Mouse (Mus musculus) mesoderm, embryonic 11.5 days (tissue): Measurements from ENCODE around the gene Mfrp.
A peak's percentile ranks its signal among the peaks of the same experiment; 100 is the strongest.
"Not testable (repeated sequence)": the region's sequence is repeated elsewhere in the genome, so short reads cannot be mapped to it uniquely, and the experiment has no call there.

Experiments
- DNase-seq: peaks from one replicate; pipeline ENCODE4 v3.0.0-alpha.2; 2012; ENCODE audit warnings: low read depth, low spot score

Mfrp gene

GRCm38 (mm10) chr9:44104881-44105280 lies 3.4 kb downstream of the Mfrp start:
- DNase-seq = no peak

- no peak for DNase-seq
Measured at GRCm38 (mm10) chr9:44105781-44106180, 4.3 kb downstream of the Mfrp start.

GRCm38 (mm10) chr9:44106182-44106581 lies 4.7 kb downstream of the Mfrp start:
- DNase-seq = no peak

DNA sequence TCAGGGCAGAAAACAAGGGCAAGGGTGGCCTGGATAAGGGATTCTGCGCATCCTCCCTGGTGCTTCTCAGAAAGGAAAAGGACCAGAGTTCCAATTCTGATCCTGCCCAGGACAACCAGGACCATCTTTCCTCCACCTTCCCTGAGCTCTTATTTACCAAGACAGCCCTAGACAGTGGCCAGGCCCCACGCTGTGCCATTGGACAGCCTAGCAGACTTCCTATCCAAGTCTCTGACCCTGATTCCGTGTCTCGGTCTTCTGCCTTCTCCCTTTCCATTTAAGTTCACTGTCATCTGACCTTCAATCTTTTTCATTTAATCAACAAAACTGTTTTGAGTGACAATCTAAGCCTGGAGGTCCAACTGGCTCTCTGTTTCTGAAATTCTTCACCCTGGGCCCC lies 5.1 kb downstream of the Mfrp start:
- no peak for DNase-seq

- DNase-seq = no peak
Measured at GRCm38 (mm10) chr9:44107110-44107509, 5.6 kb downstream of the Mfrp start, which contains the start of gene C1qtnf5. C1qtnf5 (plus strand) TSS chr9:44107245.

DNA sequence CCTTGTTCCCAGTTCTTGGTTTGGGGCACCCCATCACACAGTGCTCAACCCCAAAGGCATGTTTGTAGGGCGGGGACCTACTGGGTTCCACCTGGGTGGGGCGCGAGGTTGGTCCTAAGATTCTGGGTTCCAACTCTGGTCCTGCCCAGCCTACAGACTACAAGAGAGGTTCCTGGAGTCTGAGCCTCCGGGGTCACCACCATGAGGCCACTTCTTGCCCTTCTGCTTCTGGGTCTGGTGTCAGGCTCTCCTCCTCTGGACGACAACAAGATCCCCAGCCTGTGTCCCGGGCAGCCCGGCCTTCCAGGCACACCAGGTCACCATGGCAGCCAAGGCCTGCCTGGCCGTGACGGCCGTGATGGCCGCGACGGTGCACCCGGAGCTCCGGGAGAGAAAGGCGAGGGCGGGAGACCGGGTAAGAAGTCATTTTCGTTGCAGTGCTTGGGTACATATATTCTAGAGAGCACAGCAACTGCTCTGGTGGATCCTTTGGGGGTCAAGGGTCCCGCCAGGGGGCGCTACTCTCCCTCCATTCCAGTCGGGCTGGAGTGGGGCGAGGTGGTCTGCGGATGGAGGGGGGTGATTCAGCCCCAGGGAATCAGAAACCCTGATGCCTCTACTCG lies 6.1 kb downstream of the Mfrp start:
- peak; percentile 48 for DNase-seq

DNA sequence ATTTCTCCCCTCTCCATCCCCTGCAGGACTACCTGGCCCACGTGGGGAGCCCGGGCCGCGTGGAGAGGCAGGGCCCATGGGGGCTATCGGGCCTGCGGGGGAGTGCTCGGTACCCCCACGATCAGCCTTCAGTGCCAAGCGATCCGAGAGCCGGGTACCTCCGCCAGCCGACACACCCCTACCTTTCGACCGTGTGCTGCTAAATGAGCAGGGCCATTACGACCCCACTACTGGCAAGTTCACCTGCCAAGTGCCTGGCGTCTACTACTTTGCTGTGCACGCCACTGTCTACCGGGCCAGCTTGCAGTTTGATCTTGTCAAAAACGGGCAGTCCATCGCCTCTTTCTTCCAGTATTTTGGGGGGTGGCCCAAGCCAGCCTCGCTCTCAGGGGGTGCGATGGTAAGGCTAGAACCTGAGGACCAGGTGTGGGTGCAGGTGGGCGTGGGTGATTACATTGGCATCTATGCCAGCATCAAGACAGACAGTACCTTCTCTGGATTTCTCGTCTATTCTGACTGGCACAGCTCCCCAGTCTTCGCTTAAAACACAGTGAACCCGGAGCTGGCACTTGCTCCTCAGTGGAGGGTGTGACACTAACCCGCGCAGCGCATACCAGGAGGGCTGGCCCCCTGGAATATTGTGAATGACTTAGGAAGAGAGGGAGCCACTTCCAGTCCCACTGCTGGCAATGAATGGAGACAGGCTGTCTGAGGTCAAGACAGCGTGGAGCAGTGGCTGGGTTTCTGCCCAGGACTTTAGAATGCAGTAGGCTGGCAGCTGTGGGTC lies 6.9 kb downstream of the Mfrp start:
- DNase-seq = no peak

DNA sequence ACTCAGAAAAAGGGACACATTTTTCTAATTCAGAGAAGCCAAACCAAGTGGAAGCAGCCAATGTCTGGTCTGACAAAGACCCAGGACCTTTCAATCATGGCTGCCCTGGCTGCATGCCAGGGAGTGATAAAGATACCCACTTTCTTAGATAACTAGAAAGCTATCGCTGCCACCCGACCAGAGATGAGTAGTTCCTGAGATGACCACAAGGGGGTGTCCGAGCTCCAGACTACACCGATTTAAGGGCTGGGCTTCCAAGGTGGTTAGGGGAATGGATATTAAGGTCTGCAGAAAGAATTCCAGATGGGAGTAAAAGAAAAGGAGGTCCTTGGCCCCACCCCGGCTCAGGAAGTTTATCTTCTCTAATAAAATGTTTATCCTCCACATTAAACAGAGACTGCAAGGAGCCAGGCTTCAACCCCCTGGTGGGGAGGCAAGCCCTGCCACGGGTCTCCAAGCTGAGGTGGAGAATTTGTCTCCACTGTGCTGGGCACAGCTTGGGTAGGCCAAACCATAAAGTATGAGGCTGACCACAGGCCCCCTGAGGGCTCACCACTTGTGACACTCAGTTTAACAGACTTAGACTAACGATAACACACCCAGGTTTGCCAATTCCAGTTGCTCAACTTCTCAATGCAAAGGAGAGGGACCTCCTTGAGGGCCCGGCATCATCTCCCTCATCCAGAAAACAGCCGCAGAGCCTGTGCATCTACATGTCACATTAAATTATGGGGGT lies 8.0 kb downstream of the Mfrp start:
- peak; percentile 83 for DNase-seq

DNA sequence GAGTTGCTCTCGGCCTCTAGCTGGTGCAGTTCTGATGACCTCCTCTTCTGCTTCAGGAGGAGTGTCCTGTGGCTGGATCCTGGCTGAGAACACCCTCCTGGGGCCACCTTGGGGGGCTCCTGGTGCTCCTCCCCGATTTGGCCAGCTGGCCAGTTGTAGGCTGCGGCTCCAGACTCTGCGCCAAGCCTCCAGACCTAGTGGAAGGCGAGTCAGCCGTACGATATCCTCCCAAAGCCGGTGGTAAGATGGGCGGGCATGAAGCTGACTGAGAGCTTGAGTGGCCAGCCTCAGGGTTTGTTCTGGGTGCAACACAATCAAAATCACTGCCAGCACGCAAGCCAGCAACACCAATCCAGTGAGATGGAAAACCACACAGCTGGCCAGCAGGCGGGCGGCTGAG lies 10.4 kb downstream of the Mfrp start:
- DNase-seq = not testable (repeated sequence)

DNA sequence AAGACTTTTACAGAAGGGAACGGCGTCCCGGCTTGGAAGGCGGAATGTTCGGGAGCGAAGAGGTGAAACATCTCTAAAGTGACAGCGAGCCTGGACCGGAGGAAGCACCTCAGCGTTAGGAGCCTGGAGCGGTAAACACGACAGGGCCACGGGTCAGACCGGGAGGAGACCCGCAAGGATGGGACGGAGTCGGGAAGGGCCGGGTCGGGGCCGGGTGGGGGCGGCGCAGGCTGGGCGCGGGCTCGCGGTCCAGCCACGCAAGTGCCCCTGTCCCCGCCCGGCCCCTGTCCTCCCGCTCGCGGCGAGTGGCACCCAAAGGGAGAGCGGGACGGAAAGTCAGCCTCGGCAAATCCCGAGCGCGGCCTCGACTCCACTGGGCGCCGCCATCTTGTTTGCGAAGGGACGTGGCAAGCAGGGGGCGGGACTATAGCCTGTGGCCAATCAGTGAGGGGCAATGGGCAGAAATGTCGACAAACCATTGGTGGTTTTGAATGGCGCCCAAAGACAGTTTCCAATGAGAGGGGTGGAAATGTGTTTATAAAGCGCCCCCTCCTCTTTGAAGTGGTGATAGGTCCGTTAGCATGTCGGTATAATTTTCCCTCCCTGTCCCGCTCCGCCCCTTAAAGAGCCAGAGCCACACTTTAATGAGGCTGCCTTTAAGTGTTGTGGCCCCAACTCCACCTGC lies 11.7 kb downstream of the Mfrp start, which contains the start of the genes Gm49380 and Rnf26:
Gene Gm49380 (minus strand): TSS at position 396 of the 685 bp plus-strand sequence.
Gene Rnf26 (minus strand): TSS at position 413 of the 685 bp plus-strand sequence.
- peak; percentile 98 for DNase-seq

DNA sequence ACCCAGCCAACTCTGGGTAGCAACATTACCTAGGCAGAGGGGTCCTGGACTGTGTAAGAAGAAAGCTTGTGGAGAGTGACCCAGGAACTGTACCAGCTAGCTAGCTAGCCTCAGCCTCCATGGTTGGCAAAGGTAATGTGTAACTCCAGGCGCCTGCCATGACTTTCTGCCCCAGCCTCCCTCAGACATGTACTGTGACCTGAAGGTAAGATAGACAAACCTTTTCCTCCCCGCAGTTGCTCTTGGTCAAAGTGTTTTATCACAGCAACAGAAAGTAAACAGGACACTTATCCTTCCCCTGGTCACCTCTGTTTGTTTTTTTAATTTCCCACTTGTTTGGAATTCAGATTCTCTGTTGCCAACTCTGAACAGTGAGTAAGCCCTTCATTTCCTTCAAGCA lies 12.9 kb downstream of the Mfrp start:
- DNase-seq = no peak

DNA sequence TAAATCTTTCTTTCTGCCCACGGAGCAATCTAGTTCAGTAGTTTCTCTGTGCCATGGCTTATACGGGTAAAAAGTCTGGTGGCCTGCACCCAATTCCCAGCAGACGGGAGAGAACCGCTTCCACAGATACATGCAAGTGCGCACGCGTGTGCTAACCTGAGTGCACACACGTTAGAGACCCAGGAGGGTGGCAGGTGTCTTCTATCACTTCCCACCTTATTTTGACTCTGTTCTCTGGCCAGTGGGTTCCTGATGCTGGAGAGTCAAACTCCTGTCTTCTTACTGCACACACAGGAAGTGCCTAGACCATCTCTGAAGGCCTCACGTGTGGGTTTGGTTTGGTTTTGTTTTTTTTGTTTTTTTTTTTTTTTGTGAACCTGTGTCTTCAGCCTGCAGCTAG lies 14.1 kb downstream of the Mfrp start:
- no peak for DNase-seq

GRCm38 (mm10) chr9:44116182-44116581 lies 14.7 kb downstream of the Mfrp start:
- no peak for DNase-seq

GRCm38 (mm10) chr9:44119011-44119410 lies 17.5 kb downstream of the Mfrp start:
- DNase-seq = no peak

GRCm38 (mm10) chr9:44119948-44120465 lies 18.5 kb downstream of the Mfrp start:
- DNase-seq = no peak

- no peak for DNase-seq
Measured at GRCm38 (mm10) chr9:44124317-44124716, 22.8 kb downstream of the Mfrp start.

- no peak for DNase-seq
Measured at GRCm38 (mm10) chr9:44125026-44125425, 23.5 kb downstream of the Mfrp start.

GRCm38 (mm10) chr9:44125546-44126428 lies 24.3 kb downstream of the Mfrp start:
- peak; percentile 91 for DNase-seq

- DNase-seq = no peak
Measured at GRCm38 (mm10) chr9:44126746-44127145, 25.2 kb downstream of the Mfrp start.

GRCm38 (mm10) chr9:44127351-44127801 lies 25.8 kb downstream of the Mfrp start:
- DNase-seq = no peak
